Mouse (Mus musculus): ENCODE data around the gene Rnf167.

Gene Rnf167

DNA sequence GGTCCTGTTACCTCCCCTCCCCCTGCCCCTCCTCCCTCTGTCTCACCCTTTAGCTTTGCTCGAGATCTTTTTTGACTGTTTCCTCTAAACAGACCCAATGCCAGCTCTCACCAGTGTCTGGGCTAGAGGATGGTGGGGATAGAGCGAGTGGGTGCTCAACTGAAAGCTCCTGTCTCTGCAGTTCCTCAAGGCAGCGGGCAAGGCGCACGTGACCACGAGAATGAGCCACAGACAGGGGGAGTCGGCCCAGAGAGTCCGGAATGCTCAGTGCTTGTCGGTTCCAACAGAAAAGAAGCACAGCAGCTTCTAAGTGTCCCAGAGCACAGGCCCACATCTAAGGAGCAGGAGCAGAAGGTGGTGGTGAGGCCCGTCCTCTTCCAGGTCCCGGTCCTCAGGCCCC is 27.5 kb downstream of the Rnf167 start:
- no peak for DNase-seq (ENCODE audit: low read depth, low spot score)

DNA sequence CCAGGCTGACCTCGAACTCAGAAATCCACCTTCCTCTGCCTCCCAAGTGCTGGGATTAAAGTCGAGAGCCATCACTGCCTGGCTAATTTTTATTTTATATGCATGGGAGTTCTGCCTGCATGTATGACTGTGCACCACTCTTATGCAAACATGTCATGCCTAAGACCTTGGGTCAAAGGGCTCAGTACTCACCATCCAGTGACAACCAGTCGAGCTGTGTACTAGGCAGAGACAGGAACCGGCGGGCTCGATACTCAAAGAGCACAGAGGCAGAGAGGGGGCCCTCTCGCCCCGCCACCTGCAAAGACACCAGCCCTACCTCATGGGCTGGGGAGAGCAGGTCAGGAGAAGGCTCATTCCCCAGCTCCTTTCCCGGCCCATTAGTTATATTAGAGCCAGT is 31.1 kb downstream of the Rnf167 start:
- no peak for DNase-seq (ENCODE audit: low read depth, low spot score)

DNA sequence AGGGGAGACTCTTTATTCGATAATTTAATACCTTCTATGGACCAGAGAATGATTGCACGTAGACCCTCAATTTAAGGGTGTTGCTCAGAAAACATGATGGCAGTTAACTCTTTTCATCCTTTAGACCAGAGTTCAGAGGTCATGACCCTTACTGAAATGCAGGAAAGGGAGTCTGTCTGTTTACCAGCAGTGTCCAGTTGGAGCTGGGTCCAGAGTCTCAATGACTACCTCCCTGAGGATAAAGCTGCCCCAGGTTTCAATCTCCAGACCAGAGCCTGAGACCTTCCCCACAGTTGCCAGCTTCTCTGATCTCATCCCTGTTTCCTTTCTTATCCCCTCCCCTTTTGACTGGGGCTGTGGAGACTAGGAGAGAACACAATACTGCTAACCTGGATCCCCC is 31.5 kb downstream of the Rnf167 start:
- DNase-seq (ENCODE audit: low read depth, low spot score) = no peak

DNA sequence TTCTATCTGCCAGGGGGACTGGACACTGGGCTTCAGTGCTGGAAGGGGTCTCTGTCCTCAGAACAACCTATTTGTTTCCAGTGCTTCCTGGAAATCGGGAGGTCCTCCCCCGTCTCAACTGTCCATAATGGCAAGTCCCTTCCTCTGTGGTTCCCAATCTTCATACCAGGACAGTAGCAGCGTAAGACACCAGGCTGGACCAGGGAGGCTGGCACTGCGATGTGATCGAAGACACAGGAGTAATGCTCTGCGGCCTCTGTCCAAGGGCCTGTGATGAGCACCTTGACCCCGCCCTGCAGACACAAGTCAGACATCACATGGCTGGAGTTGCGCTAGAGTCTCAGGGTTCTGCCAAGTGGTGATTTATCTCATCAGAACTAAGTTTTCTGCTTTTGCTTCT is 32.3 kb downstream of the Rnf167 start:
- no peak for DNase-seq (ENCODE audit: low read depth, low spot score)

DNA sequence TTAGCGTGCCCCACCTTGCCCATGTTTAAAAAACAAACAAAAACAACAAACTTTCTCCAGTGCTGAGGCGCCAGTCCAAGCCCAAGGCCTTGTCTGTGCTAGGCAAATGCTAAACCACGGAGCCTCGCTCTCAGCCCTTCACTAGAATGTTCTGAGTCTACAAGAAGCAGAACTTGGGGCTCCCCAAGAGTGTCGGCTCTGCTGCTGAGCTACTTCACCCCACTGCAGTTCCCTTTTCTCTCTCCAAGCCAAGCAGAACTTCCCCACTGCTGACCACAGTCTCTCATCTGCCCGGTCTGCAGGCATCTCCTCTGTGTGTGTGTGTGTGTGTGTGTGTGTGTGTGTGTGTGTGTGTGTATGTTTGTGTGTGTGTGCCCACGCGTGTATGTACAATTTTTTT is 32.9 kb downstream of the Rnf167 start:
- DNase-seq (ENCODE audit: low read depth, low spot score) = no peak

DNA sequence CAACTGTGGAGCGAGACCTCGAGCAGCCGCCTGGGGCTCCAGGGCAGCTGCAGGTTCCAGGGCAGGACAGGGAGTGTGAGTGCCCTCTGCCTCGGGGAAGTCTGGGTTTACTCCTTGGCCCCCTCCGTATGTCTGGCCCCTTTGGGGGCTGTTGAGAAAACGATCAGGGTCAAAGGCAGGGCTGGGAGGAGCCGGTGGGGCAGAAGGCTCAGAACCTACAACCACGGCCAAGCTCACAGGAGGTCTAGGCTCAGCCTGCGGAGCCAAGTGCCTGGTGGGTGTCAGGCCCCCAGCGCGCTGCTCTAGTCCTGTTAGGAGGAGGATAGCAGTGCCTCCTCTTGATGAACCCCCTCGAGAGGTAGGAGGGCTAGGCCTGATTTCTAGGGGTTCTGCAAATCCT is 34.1 kb downstream of the Rnf167 start:
- DNase-seq (ENCODE audit: low read depth, low spot score) = no peak

DNA sequence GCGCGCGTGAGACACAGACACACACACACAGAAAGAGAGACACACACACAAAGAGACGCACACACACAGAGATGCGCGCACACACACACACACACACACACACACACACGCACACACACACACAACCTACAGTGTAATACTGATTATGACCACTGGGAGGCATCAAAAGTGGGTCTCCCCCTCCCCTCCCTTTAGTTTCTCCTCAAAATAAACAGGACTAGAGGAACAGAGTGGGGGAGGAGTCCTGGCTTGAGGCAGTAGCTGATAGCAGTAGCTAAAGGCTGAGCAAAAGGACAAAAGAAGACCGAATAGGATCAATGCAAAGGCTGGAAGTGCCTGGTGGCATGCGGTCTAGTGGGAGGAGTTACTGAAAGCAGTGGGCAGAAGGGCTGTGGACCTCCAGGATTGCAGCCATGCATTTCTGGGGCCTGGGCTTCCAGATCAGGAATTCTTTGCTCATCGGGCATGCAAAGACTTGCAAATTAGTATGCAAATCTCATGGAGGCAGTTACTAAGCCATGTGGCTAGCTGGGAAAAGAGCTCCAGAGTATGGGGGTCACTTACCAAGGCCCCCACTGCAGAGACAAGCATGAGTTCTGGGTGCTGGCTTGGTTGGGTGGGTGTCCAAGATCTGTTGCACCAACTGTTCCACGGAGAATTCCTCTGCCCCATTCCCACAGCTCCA is 35.0 kb downstream of the Rnf167 start:
- no peak for DNase-seq (ENCODE audit: low read depth, low spot score)

DNA sequence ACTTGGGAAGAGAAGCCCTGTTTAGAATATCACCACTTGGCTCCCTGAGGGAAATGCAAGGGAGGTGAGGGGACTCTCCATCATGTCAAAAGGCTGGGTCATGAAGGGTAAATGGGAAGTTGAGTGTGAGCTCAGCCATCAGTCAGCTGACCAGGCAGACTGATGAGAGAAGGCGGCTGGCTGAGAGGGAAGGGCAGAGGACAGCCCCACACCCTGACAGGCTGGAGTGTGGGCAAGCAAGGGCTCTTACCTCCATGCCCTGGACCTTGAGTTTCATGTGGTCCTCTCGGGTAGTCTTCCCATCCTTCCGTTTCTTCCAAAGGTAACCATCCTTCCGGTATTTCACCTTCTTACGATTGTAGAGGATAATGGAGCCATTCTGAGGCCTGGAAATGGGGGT is 36.6 kb downstream of the Rnf167 start:
- no peak for DNase-seq (ENCODE audit: low read depth, low spot score)

DNA sequence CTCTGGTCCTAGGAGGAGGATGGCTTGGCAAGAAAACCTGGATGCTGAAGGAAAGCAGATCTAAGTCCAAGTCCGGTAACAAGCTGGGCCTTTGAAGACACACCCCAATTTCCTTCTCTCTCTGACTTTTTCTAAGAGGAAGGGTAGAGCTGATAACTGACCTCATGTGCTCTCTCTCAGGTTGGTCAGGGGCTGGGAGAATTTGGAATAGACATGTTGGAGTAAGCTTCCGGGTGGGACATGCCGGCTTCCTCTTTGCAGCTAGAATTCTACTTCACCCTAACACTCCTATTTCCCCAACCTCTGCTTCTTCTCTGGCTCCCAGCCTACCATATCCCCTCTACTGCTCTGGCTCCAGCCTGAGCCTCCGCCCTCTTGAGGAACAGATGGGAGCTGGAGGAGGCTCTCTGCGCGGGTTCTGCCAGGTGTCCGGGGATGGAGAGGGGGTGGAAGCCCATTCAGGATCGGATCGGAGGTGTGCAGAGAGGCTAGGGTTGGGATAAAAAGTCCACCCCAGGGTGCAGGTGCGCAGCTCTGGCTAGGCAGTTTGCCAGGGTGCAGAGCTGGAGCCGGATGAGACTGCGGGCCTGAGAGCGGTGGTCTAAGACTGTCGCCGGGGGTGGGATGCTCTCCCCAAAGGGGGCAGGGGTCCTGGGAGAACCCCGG is 40.0 kb downstream of the Rnf167 start:
- no peak for DNase-seq (ENCODE audit: low read depth, low spot score)

DNA sequence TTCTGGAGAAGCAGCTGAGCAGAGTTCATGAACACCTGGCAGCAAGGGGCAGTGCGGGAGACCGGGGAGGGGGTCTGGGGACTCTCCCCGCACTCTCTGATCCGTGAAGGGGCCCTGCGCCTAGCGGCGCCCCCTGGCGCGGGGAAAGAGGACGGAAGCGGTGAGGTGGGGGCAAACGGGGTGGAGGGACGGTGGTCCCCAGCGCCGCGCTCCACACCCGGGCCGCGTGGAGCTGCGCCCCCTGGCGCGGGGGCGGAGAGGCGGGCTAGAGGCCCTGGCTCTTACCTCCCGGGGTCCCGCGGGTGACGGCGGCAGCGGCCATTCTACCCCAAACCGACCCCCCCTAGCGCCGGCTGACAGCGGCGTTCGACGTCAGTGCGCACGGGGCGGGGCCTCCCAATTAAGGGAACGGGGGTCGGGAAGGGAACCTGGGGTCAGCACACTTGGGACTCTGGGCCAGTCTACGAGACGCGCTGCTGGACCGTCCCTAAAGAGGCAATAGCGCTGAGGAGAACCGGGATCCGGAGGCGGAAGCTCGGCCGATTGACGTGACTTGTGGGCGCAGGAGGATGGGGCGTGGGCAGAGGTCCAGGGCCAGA is 40.7 kb downstream of the Rnf167 start, which contains the start of gene Camta2:
Gene Camta2, minus strand, starts transcription at position 505 of the 599 bp plus-strand sequence.
- DNase-seq (ENCODE audit: low read depth, low spot score) = no peak

DNA sequence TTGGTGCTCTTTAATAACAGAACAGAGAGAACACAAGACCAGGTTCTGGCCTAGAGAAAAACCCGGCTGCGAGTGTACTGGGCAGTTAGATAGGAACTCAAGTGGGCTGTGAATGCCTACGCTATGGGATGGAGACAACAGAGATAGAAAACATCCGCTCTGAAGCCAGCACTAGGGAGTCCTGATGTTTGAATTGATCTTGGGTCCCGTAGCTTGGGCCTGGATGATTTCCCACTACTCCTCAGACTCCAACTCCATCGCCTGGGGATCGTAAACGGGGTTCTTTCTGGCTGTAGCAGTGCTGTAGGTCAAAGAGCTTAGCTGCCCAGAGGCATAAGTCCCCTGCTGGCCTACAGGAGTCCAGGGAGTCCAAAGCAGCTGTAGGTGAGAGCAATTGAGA is 41.3 kb downstream of the Rnf167 start:
- DNase-seq (ENCODE audit: low read depth, low spot score) = no peak

DNA sequence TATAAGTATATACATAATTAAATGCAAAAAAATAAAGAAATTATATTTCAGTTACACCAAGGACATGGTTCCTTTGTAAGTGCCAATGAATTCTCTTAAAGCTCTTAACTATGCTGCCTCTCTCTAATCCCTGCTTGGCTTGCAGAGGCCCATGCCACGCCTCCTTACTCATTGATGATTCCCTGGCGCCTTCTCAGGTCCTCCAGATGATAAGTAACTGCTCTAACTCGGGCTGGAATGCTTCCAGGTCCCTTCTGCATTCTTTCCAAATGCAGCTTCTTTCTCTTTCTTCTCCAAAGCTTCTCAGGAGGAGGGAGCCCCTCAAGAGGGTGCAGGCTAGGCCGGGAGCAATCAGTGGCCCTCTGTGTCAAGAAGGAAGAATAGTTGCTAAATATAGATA is 42.5 kb downstream of the Rnf167 start:
- DNase-seq (ENCODE audit: low read depth, low spot score) = no peak

DNA sequence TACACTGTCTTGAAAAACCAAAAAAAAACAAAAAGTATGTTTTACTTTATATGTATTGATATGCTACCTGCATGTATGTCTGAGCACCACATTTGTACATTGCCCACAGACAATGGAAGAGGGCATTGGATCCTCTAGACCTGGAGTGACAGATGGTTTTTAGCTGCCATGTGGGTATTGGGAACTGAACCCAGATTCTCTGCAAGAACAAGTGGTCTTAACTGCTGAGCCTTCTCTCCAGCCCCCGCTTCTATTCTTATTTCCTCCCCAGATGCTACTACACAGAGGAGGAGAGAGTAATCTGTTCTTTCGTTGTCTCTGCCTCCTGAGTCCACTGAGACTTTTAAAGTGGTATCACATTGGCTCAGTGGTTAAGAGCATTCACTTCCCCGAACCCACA is 46.5 kb downstream of the Rnf167 start:
- DNase-seq (ENCODE audit: low read depth, low spot score) = no peak

DNA sequence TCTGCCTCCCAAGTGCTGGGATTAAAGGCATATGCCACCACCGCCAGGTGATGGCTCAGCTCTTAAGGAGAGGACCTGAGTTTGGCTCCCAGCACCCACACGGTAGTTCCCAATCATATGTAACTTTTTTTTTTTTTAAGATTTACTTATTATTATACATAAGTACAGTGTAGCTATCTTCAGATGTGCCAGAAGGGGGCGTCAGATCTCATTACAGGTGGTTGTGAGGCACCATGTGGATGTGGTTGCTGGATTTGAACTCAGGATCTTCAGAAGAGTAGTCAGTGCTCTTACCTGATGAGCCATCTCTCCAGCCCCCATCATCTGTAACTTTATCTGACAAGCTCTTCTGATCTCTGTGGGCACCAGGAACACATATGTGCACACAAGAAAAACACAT is 50.3 kb downstream of the Rnf167 start:
- DNase-seq (ENCODE audit: low read depth, low spot score) = no peak

DNA sequence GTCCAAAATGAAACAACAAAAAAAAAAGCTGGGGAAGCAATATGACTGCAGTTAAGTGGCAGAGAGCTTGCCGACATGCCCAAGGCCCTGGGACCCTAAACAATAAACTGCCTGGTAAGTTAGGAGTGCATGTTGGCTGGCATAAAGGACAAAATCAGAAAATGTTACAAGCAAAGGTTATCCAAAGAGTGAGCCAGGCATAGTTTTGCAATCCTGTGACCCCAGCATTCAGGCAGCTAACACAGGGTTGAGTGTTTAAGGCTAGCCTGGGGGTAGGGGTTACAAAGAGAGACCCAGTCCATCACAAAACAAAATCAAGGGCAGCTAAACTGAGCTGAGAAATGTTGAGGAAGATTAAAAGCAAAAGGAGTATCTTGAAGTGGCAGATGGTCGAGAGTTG is 52.0 kb downstream of the Rnf167 start:
- no peak for DNase-seq (ENCODE audit: low read depth, low spot score)

DNA sequence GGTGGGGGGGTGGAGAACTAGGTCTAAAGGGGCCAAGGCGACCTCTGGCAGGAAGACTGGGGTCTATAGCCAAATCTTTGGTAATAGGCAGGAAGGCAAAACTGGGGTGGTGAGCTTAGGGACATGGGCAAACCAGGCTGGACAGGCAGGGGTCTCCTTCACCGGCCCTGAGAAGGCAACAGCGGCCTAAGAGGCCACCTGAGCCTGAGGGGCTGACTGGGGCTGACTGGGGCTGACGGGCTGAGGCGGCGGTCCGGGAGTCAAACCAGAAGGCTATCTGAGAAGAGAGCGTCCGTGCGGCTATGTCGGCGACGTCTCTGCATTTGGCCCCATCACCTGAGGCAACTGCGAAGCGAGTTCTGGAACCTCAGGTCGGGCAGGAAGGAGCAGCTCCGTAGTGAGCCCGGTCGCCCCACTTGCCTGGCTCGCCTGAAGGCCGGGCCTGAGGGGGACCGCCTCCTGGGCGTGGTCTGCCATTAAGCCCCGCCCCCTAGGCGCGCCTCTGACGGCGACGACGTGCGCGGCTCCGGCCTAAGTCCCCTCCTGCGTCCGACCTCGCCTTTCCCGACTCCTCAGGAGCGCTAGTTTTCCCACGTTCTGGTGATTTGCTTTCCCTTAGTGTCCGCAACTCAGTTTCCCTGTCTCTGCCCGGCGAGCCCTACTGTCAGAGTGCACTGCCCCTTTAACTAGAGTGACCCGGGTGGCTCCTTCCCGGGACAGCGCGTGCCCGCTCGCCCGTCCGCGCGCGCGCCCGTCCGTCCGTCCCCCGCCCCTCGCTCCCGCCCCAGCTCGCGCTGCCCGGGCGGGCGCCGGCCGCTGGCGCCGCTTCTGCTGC is 52.9 kb downstream of the Rnf167 start, which contains the start of the genes Inca1 and Kif1c:
Gene Inca1, minus strand, starts transcription at position 434 of the 835 bp plus-strand sequence.
Gene Kif1c, plus strand, starts transcription at position 827 of the 835 bp plus-strand sequence.
- peak; percentile 85 for DNase-seq (ENCODE audit: low read depth, low spot score)

DNA sequence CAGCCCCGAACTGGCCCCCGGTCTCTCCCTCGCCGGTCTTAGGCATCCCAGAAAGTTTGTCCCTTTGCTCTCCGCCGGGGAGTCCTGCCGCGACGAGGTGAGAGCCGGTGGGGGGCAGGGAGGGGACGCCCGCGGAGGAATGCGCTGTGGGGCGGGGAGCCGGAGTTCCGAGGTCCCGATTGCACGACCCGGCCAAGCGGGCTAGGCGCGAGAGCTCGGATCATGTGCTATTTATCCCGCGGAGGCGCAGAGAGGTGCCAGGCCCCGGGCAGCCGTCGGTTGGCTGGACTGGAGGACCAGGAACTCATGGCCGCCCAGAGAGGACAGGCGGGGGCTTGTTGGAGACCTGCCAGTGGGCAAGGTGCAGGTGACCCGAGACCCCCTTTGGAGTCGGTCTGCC is 53.6 kb downstream of the Rnf167 start:
- no peak for DNase-seq (ENCODE audit: low read depth, low spot score)
